Mouse (Mus musculus): ENCODE results near the gene Fbxw7.

- TF ChIP-seq POLR2A (IDR thresholded peaks at IDR 0.05; ENCODE audit: low read depth, low read length) = no peak
- TF ChIP-seq CTCF (IDR thresholded peaks at IDR 0.05; ENCODE audit: borderline replicate concordance, insufficient read depth, low read length) = no peak
Observed at GRCm38 (mm10) chr3:84865684-84866083, 50.6 kb downstream of the Fbxw7 start.

All from embryonic fibroblast, embryonic 13.5 days (primary cell).